Mouse (Mus musculus): Measurements from ENCODE around the gene Fgd3. TPM values are rescaled to one million over a fixed set of nuclear protein-coding genes. Genes with fewer than 3 reads are reported as not detected.

The Fgd3 gene
- polyA plus RNA-seq, 1 experiment, result 22.0 TPM

- H3K4me1 ChIP-seq (ENCODE audit: control insufficient read depth, insufficient read depth, insufficient read length), result peaks cover 22% of the 10 kb centered on the region
- H3K4me3 ChIP-seq (ENCODE audit: extremely low read depth, insufficient read depth, insufficient read length), result no peak overlapping the region
- no peak for TF ChIP-seq CTCF (IDR thresholded peaks at IDR 0.05; ENCODE audit: extremely low read depth, insufficient read depth, insufficient read length, insufficient replicate concordance)
- TF ChIP-seq POLR2A (IDR thresholded peaks at IDR 0.05; ENCODE audit: low read depth, low read length), result no peak
- H3K36me3 ChIP-seq (ENCODE audit: control insufficient read depth, insufficient read depth, low read length), result peaks cover 26% of the 10 kb centered on the region
- H3K27me3 ChIP-seq (ENCODE audit: control insufficient read depth, insufficient read depth, low read length), result no peaks in the 10 kb centered on the region
- DNase-seq (ENCODE audit: low read depth in 1 of 2, low spot score in 2 of 2), result no peak
- H3K27ac ChIP-seq (ENCODE audit: insufficient read depth, low read length), result no peak overlapping the region
- WGBS, result 80% methylated on average over 8 of the region's 8 CpGs
Measured at GRCm38 (mm10) chr13:49237617-49238016, 82.5 kb downstream of the Fgd3 start.

DNA sequence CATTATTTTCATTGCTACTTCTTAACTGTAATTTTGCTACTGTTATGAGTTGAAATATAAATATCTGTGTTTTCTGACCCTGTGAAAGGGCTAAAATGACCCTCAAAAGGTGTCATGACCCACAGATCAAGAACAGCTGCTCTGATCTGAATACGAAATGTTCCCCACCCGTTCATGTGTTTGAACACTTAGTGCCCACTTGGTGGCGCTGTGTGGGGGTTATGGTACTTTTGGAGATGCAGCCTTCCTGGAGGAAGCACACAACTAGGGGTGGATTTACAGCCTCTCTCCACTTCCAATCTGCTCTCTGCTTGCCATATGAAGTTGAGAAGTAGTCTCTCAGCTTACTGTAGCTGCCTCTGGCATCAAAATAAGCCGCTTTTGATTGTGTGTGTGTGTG lies 85.4 kb downstream of the Fgd3 start:
- DNase-seq (ENCODE audit: low read depth in 1 of 2, low spot score in 2 of 2), result no peak
- H3K27ac ChIP-seq (ENCODE audit: insufficient read depth, low read length), result no peak overlapping the region
- no peaks in the 10 kb centered on the region for H3K27me3 ChIP-seq (ENCODE audit: control insufficient read depth, insufficient read depth, low read length)
- no peaks in the 10 kb centered on the region for H3K4me1 ChIP-seq (ENCODE audit: control insufficient read depth, insufficient read depth, insufficient read length)
- peaks cover 37% of the 10 kb centered on the region for H3K36me3 ChIP-seq (ENCODE audit: control insufficient read depth, insufficient read depth, low read length)
- WGBS, result 91% methylated on average over 4 of the region's 4 CpGs
- H3K4me3 ChIP-seq (ENCODE audit: extremely low read depth, insufficient read depth, insufficient read length), result no peak overlapping the region
- TF ChIP-seq POLR2A (IDR thresholded peaks at IDR 0.05; ENCODE audit: low read depth, low read length), result no peak
- peak; percentile 16; the same call in 1 of the 2 replicates for TF ChIP-seq CTCF (IDR thresholded peaks at IDR 0.05; ENCODE audit: extremely low read depth, insufficient read depth, insufficient read length, insufficient replicate concordance)

- H3K27me3 ChIP-seq (ENCODE audit: control insufficient read depth, insufficient read depth, low read length), result no peaks in the 10 kb centered on the region
- no peak overlapping the region for H3K4me3 ChIP-seq (ENCODE audit: extremely low read depth, insufficient read depth, insufficient read length)
- peaks cover 37% of the 10 kb centered on the region for H3K36me3 ChIP-seq (ENCODE audit: control insufficient read depth, insufficient read depth, low read length)
- TF ChIP-seq POLR2A (IDR thresholded peaks at IDR 0.05; ENCODE audit: low read depth, low read length) (no peak), CTCF (IDR thresholded peaks at IDR 0.05; ENCODE audit: extremely low read depth, insufficient read depth, insufficient read length, insufficient replicate concordance) (no peak)
- no peak for DNase-seq (ENCODE audit: low read depth in 1 of 2, low spot score in 2 of 2)
- H3K27ac ChIP-seq (ENCODE audit: insufficient read depth, low read length), result no peak overlapping the region
- H3K4me1 ChIP-seq (ENCODE audit: control insufficient read depth, insufficient read depth, insufficient read length), result no peaks in the 10 kb centered on the region
- WGBS, result 95% methylated on average over 8 of the region's 8 CpGs
Measured at GRCm38 (mm10) chr13:49233792-49234572, 86.1 kb downstream of the Fgd3 start.

- DNase-seq (ENCODE audit: low read depth in 1 of 2, low spot score in 2 of 2), result no peak
Measured at GRCm38 (mm10) chr13:49225633-49226032, 94.5 kb downstream of the Fgd3 start.

GRCm38 (mm10) chr13:49225159-49225558 lies 95.0 kb downstream of the Fgd3 start:
- TF ChIP-seq CTCF (IDR thresholded peaks at IDR 0.05; ENCODE audit: extremely low read depth, insufficient read depth, insufficient read length, insufficient replicate concordance), result no peak
- no peak for TF ChIP-seq POLR2A (IDR thresholded peaks at IDR 0.05; ENCODE audit: low read depth, low read length)
- WGBS, result 35% methylated on average over 3 of the region's 3 CpGs
- peak overlapping the region; percentile 98 for H3K27ac ChIP-seq (ENCODE audit: insufficient read depth, low read length)
- H3K36me3 ChIP-seq (ENCODE audit: control insufficient read depth, insufficient read depth, low read length), result no peaks in the 10 kb centered on the region; the same call in 1 of the 2 replicates
- DNase-seq (ENCODE audit: low read depth in 1 of 2, low spot score in 2 of 2), result peak in 1 of 2 experiments; percentile 82
- peaks cover 16% of the 10 kb centered on the region; the same call in 1 of the 2 replicates for H3K4me1 ChIP-seq (ENCODE audit: control insufficient read depth, insufficient read depth, insufficient read length)
- H3K27me3 ChIP-seq (ENCODE audit: control insufficient read depth, insufficient read depth, low read length), result no peaks in the 10 kb centered on the region
- H3K4me3 ChIP-seq (ENCODE audit: extremely low read depth, insufficient read depth, insufficient read length), result no peak overlapping the region

More at GRCm38 (mm10) chr13:49225633-49226032, 94.5 kb downstream of the Fgd3 start:
- 58% methylated on average over 4 of the region's 4 CpGs for WGBS
- peaks cover 16% of the 10 kb centered on the region; the same call in 1 of the 2 replicates for H3K4me1 ChIP-seq (ENCODE audit: control insufficient read depth, insufficient read depth, insufficient read length)
- H3K4me3 ChIP-seq (ENCODE audit: extremely low read depth, insufficient read depth, insufficient read length), result no peak overlapping the region
- peak overlapping the region; percentile 76 for H3K27ac ChIP-seq (ENCODE audit: insufficient read depth, low read length)
- H3K36me3 ChIP-seq (ENCODE audit: control insufficient read depth, insufficient read depth, low read length), result no peaks in the 10 kb centered on the region; the same call in 1 of the 2 replicates
- TF ChIP-seq CTCF (IDR thresholded peaks at IDR 0.05; ENCODE audit: extremely low read depth, insufficient read depth, insufficient read length, insufficient replicate concordance), result no peak
- no peaks in the 10 kb centered on the region for H3K27me3 ChIP-seq (ENCODE audit: control insufficient read depth, insufficient read depth, low read length)

GRCm38 (mm10) chr13:49224729-49225128 lies 95.4 kb downstream of the Fgd3 start:
- DNase-seq (ENCODE audit: low read depth in 1 of 2, low spot score in 2 of 2), result peak in 1 of 2 experiments; percentile 33
- no peaks in the 10 kb centered on the region for H3K27me3 ChIP-seq (ENCODE audit: control insufficient read depth, insufficient read depth, low read length)
- no peak overlapping the region for H3K4me3 ChIP-seq (ENCODE audit: extremely low read depth, insufficient read depth, insufficient read length)
- WGBS, result 56% methylated on average over 6 of the region's 6 CpGs
- TF ChIP-seq CTCF (IDR thresholded peaks at IDR 0.05; ENCODE audit: extremely low read depth, insufficient read depth, insufficient read length, insufficient replicate concordance), result no peak
- no peak for TF ChIP-seq POLR2A (IDR thresholded peaks at IDR 0.05; ENCODE audit: low read depth, low read length)
- H3K27ac ChIP-seq (ENCODE audit: insufficient read depth, low read length), result peak overlapping the region; percentile 98
- H3K4me1 ChIP-seq (ENCODE audit: control insufficient read depth, insufficient read depth, insufficient read length), result peaks cover 16% of the 10 kb centered on the region; the same call in 1 of the 2 replicates
- no peaks in the 10 kb centered on the region; the same call in 1 of the 2 replicates for H3K36me3 ChIP-seq (ENCODE audit: control insufficient read depth, insufficient read depth, low read length)

DNA sequence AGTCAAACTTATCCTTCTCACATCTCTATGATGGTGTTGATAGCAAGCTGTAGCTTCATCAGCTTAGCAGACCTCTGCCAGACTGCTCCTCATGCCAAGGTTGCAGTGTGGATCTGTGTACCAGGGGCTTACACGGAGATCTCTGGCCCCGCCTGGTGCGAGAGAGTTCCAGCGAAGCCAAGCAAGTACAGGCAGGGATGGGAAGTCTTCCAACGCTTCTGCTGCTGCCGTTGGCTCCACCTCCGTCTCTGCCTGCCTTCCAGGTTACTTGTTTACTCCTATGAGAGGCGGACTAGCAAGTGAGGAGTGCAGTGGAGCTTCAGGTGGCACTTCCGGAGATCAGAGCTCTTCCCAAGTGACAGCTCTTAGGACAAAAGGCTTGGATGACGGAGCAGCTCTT lies 95.8 kb downstream of the Fgd3 start:
- no peak for DNase-seq (ENCODE audit: low read depth in 1 of 2, low spot score in 2 of 2)
- H3K4me1 ChIP-seq (ENCODE audit: control insufficient read depth, insufficient read depth, insufficient read length), result peaks cover 16% of the 10 kb centered on the region; the same call in 1 of the 2 replicates
- no peaks in the 10 kb centered on the region for H3K27me3 ChIP-seq (ENCODE audit: control insufficient read depth, insufficient read depth, low read length)
- 81% methylated on average over 10 of the region's 10 CpGs for WGBS
- no peak overlapping the region for H3K4me3 ChIP-seq (ENCODE audit: extremely low read depth, insufficient read depth, insufficient read length)
- peak overlapping the region; percentile 98 for H3K27ac ChIP-seq (ENCODE audit: insufficient read depth, low read length)
- no peak for TF ChIP-seq POLR2A (IDR thresholded peaks at IDR 0.05; ENCODE audit: low read depth, low read length)
- no peak for TF ChIP-seq CTCF (IDR thresholded peaks at IDR 0.05; ENCODE audit: extremely low read depth, insufficient read depth, insufficient read length, insufficient replicate concordance)
- H3K36me3 ChIP-seq (ENCODE audit: control insufficient read depth, insufficient read depth, low read length), result no peaks in the 10 kb centered on the region; the same call in 1 of the 2 replicates

All from spleen, adult 2 months (tissue).